Mouse (Mus musculus) embryonic facial prominence, embryonic 10.5 days (tissue): ENCODE measurements at regions not wholly inside any gene's neighbourhood (a gene's known extent, or its start where the extent isn't known, plus 50 kb on each side); places are given as distances from the start of the nearest gene placed in this dataset.
A peak's percentile ranks its signal among the peaks of the same experiment; 100 is the strongest.
"Not testable (repeated sequence)": the region's sequence is repeated elsewhere in the genome, so short reads cannot be mapped to it uniquely, and the experiment has no call there.

Experiments used
- DNase-seq: peaks from one replicate; pipeline ENCODE4 v3.0.0-alpha.2; 2017; ENCODE audit warnings: low spot score
- H3K27ac ChIP-seq: fragments of 300-500 bp; sonication (generic); replicated peaks from 2 replicates; pipeline ENCODE4 v1.5.1; 2016; ENCODE audit warnings: mild to moderate bottlenecking
- H3K27me3 ChIP-seq: fragments of 300-500 bp; sonication (generic); replicated peaks from 2 replicates; pipeline ENCODE4 v1.6.1; 2016; ENCODE audit warnings: low read depth, mild to moderate bottlenecking; ENCODE audit not compliant: poor library complexity, severe bottlenecking
- H3K36me3 ChIP-seq: fragments of 300-500 bp; sonication (generic); replicated peaks from 2 replicates; pipeline ENCODE4 v1.6.1; 2016; ENCODE audit warnings: mild to moderate bottlenecking, moderate library complexity
- H3K4me1 ChIP-seq: fragments of 300-500 bp; sonication (generic); 2 replicates; pipeline ENCODE4 v1.6.1; 2016
- H3K4me3 ChIP-seq: fragments of 300-500 bp; sonication (generic); 2 replicates; pipeline ENCODE4 v1.5.1; 2016; ENCODE audit warnings: mild to moderate bottlenecking, moderate library complexity
- H3K9me3 ChIP-seq: fragments of 300-500 bp; sonication (generic); 2 replicates; pipeline ENCODE4 v1.6.1; 2016; ENCODE audit warnings: mild to moderate bottlenecking
- WGBS: fragments of 180-500 bp; shearing (Covaris S2); methylation state at CpG from one replicate; pipeline ENCODE4 v1.1.7; 2016; 5-methylcytosine and 5-hydroxymethylcytosine counted together

DNA sequence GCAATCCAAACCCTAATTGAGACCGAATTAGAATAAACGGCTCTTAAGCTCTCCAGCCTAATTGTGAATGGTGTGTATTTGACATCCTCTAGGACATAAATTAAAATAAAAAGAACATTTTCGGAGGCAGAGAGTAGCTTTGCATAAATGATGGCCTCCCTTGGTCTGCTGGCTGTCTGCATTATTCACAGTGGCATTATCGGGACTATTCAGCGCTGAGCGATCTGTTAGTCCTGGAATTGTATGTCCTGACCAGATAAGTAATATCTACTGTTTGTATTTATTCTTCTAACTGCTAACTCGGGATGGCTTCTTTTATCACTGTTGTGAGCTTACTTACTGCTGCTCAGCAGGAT, 299.6 kb downstream of the Chl1 start:
- Histone ChIP-seq H3K4me3 (peak overlapping the region; percentile 35), H3K4me1 (peaks cover 18% of the 10 kb centered on the region), H3K9me3 (no peaks in the 10 kb centered on the region), H3K27ac (no peak overlapping the region), H3K27me3 (peaks cover 59% of the 10 kb centered on the region), H3K36me3 (no peaks in the 10 kb centered on the region)
- 18% methylated on average over 7 of the region's 7 CpGs for WGBS
- DNase-seq = no peak

DNA sequence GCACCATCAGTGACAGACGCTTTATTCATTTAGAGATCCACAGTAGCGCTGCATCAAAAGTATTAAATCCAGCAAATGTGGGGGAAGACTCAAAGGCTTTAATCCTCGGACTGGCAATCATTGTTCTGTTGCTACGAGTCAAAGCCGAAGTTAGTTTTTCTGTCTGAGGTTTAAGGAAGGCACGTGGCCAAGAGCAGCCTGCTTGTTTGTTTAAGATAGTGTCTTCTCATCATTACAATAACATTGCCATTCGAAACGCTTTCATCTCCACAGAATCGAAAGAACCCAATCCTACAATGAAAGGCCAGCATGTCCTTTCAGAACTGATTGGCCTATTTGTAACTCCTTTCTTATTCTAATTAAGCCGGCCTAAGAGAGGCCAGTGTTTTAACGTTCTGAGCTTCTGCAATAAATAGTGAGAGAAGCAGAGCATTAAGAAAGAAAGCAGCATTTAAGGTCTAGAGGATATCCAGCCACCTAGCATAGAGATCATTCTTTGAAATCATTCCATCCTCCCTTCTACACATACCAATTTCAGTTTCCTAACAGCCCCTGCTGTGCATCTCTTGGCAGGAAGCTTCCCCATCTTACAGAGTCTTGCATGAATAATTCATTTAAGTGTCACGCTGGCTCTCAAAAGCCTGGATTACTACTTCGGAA, 300.1 kb downstream of the Chl1 start:
- no peak for DNase-seq
- Histone ChIP-seq H3K4me1 (peaks cover 18% of the 10 kb centered on the region), H3K9me3 (no peaks in the 10 kb centered on the region), H3K27me3 (peaks cover 59% of the 10 kb centered on the region), H3K36me3 (no peaks in the 10 kb centered on the region), H3K4me3 (peak overlapping the region; percentile 35), H3K27ac (no peak overlapping the region)
- WGBS = 2% methylated on average over 13 of the region's 13 CpGs

DNA sequence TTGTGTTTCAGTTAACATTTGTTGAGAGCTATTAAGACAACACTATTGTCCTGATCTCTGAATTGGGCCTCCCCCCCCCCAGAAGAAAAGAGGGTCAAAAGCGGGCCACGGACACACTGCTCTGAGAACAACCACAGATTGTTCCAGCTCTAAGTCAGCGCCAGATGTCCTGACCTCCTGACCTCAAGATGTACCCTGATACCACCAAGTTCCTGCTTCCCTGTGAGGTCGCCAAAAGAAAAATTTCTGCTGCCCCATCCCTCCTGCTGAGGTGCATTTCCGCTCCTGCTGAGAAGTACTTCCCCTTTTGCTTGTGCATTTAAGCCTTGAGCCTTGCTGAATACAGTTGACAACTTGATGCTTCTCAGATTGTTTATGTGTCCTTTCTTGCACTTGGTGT, 306.0 kb downstream of the Chl1 start:
- H3K27me3 ChIP-seq = peaks cover 24% of the 10 kb centered on the region
- H3K4me1 ChIP-seq, H3K4me3 ChIP-seq, H3K9me3 ChIP-seq, H3K27ac ChIP-seq, H3K36me3 ChIP-seq, DNase-seq: not testable (repeated sequence)
- WGBS = 49% methylated on average over 5 of the region's 5 CpGs

GRCm38 (mm10) chr6:103826042-103826441, 315.7 kb downstream of the Chl1 start:
- Histone ChIP-seq H3K4me3 (no peak overlapping the region), H3K36me3 (no peaks in the 10 kb centered on the region), H3K27me3 (no peaks in the 10 kb centered on the region), H3K27ac (no peak overlapping the region), H3K9me3 (no peaks in the 10 kb centered on the region), H3K4me1 (no peaks in the 10 kb centered on the region)
- no peak for DNase-seq
- WGBS = 85% methylated on average over 2 of the region's 2 CpGs

- 96% methylated on average over 3 of the region's 3 CpGs for WGBS
- DNase-seq = no peak
- no peaks in the 10 kb centered on the region for H3K36me3 ChIP-seq
- H3K4me3 ChIP-seq = no peak overlapping the region
- H3K27me3 ChIP-seq = no peaks in the 10 kb centered on the region
- H3K27ac ChIP-seq = no peak overlapping the region
- no peaks in the 10 kb centered on the region for H3K4me1 ChIP-seq
- H3K9me3 ChIP-seq = no peaks in the 10 kb centered on the region
Measured at GRCm38 (mm10) chr6:103827623-103828022, 317.2 kb downstream of the Chl1 start.

DNA sequence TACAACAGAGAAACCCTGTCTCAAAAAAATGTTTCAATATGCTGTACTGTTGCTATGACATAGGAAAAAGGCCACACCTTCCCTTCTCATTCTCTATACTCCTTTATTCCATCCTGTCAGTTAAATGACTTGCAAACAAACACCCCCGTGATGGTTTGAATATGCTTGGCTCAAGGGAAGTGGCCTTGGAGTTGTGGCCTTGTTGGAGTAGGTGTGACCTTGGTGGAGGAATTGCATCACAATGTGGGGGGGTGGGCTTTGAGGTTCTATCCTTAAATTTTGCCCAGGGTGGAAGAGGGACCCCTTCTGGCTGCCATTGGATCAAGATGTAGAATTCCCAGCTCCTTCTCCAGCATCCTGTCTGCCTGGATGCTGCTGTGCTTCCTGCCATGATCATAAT, 318.5 kb downstream of the Chl1 start:
- Histone ChIP-seq H3K36me3 (no peaks in the 10 kb centered on the region), H3K4me3 (no peak overlapping the region), H3K27me3 (no peaks in the 10 kb centered on the region), H3K27ac (no peak overlapping the region), H3K4me1 (no peaks in the 10 kb centered on the region), H3K9me3 (no peaks in the 10 kb centered on the region)
- DNase-seq = no peak
- WGBS = 93% methylated on average over 1 of the region's 1 CpGs

DNA sequence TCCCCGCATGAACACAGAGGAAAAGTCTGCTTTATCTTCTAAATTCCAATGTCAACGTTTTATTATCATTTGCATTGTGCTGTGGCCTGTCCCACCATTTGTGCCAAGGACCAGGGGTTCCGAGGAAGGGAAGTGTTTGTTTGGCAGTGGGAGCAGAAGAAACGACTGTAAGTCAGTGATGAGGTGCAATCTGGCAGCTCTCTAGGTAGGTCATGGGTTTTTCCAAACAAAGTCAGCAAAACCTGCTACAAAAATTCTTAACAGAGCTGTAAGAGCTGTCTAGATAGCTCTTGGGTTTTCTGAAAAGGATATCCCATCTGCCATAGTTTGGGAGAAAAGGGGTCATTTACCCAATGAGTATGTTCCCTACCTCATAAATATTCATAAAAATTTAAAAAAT, 321.9 kb downstream of the Chl1 start:
- no peak overlapping the region for H3K27ac ChIP-seq
- DNase-seq = no peak
- H3K36me3 ChIP-seq = no peaks in the 10 kb centered on the region
- no peaks in the 10 kb centered on the region for H3K27me3 ChIP-seq
- H3K4me1 ChIP-seq = no peaks in the 10 kb centered on the region
- WGBS = 74% methylated on average over 4 of the region's 4 CpGs
- H3K4me3 ChIP-seq = no peak overlapping the region
- no peaks in the 10 kb centered on the region for H3K9me3 ChIP-seq

- Histone ChIP-seq H3K4me1 (no peaks in the 10 kb centered on the region), H3K27me3 (no peaks in the 10 kb centered on the region), H3K4me3 (no peak overlapping the region), H3K27ac (no peak overlapping the region), H3K36me3 (no peaks in the 10 kb centered on the region), H3K9me3 (no peaks in the 10 kb centered on the region)
- WGBS = 87% methylated on average over 9 of the region's 9 CpGs
- no peak for DNase-seq
Measured at GRCm38 (mm10) chr6:103832808-103833207, 322.4 kb downstream of the Chl1 start.

DNA sequence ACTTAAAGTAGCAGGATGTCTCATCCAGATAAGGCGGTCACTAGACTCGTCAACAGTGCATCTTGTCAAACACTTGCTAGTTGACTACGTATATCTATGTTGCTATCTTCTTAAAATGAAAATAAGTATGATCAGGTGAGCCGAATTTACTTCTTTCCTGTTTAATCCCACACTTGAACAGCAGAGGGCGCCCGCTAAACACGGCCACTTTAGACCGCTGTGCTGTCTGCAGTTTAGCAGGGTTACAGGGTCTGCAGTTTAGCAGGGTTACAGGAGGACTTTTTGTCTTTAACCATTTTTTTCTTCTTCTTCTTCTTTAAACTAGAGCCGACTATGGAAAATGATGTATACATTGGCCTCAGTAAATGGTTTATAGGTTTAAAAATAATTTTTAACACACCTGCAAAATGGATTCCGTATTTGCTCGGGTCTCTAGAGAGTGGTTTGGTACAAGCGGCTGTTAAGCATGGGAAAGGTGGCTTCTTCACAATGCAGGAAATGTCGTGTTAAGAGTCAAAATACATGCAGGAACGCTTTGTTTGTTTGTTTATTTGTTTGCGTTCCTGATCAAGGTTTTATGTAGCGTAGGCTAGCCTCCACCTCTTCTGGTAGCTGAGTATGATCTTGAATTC, 323.2 kb downstream of the Chl1 start:
- H3K4me1 ChIP-seq = no peaks in the 10 kb centered on the region
- H3K9me3 ChIP-seq = no peaks in the 10 kb centered on the region
- H3K36me3 ChIP-seq = no peaks in the 10 kb centered on the region
- DNase-seq = peak; percentile 59
- no peak overlapping the region for H3K4me3 ChIP-seq
- no peak overlapping the region for H3K27ac ChIP-seq
- 51% methylated on average over 16 of the region's 16 CpGs for WGBS
- H3K27me3 ChIP-seq = no peaks in the 10 kb centered on the region

DNA sequence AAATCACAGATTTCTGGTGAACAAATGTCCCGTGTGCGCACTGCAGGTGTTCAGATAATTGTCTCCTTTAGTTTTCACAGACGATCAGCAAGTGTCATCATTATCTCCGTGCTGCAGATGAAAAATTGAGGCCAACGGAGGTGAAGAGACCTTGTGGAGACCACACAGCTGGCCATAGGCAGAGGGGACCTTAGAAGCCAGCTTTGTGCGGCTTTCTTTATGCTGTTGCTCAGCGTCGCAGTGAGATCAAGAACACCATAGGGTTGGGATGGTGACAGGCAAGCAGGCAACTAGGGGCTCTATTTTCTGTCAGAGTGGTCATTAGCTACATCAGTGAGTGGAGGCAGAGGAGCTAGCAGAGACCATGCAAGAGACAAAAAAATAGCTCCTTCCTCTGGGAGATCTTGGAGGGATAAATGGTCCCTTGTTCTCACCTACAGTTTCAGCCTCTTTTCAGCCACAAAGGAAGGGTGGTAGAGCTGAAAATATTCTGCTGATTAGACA, 324.4 kb downstream of the Chl1 start:
- no peak overlapping the region for H3K4me3 ChIP-seq
- 88% methylated on average over 8 of the region's 8 CpGs for WGBS
- H3K27ac ChIP-seq = no peak overlapping the region
- H3K36me3 ChIP-seq = no peaks in the 10 kb centered on the region
- no peak for DNase-seq
- no peaks in the 10 kb centered on the region for H3K27me3 ChIP-seq
- no peaks in the 10 kb centered on the region for H3K9me3 ChIP-seq
- no peaks in the 10 kb centered on the region for H3K4me1 ChIP-seq

- no peak for DNase-seq
- Histone ChIP-seq H3K36me3 (no peaks in the 10 kb centered on the region), H3K27ac (no peak overlapping the region), H3K27me3 (no peaks in the 10 kb centered on the region), H3K4me1 (no peaks in the 10 kb centered on the region), H3K9me3 (no peaks in the 10 kb centered on the region), H3K4me3 (no peak overlapping the region)
Measured at GRCm38 (mm10) chr6:103859787-103860186, 349.4 kb downstream of the Chl1 start.

DNA sequence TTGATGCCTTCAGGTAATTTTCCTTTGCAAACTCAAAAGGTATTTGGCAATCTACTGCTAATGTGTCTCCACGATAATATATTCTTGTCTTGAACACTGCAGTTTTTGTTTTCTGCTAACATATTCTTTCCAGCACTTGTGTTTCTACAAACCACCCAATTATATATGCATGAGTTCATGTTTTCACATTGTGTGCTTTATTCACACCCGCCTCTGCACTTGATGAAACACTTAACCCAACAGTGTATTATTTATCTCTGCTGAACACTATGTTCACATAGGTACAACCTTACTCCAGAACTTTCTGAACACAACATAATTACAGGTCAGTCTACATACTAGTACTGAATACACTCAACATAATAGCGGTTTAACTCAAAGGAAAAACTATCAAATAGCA, 383.1 kb downstream of the Chl1 start:
- H3K27me3 ChIP-seq = no peaks in the 10 kb centered on the region
- H3K4me1 ChIP-seq = no peaks in the 10 kb centered on the region
- H3K27ac ChIP-seq = no peak overlapping the region
- no peaks in the 10 kb centered on the region for H3K9me3 ChIP-seq
- H3K36me3 ChIP-seq = no peaks in the 10 kb centered on the region
- no peak for DNase-seq
- 84% methylated on average over 3 of the region's 3 CpGs for WGBS
- no peak overlapping the region for H3K4me3 ChIP-seq

- Histone ChIP-seq H3K9me3 (no peaks in the 10 kb centered on the region), H3K27me3 (no peaks in the 10 kb centered on the region), H3K4me1 (no peaks in the 10 kb centered on the region), H3K27ac (no peak overlapping the region), H3K36me3 (no peaks in the 10 kb centered on the region), H3K4me3 (no peak overlapping the region)
- 85% methylated on average over 1 of the region's 1 CpGs for WGBS
- DNase-seq = no peak
Measured at GRCm38 (mm10) chr6:103924504-103924903, 414.1 kb downstream of the Chl1 start.
